ENCODE assay signal across 20 mouse cellular contexts in genomic region chr11:46188283-46188682, GRCm38 (mm10). TPM values are rescaled to one million over a fixed set of nuclear protein-coding genes. Genes with fewer than 3 reads are reported as not detected.
DNase-seq lines count a peak whose midpoint lies in the region; ATAC-seq and TF ChIP-seq lines count a peak whose summit lies in the region.
"Had no signal": no experiment of that assay in that cellular context is flagged by ENCODE, and none has a peak within 500 bp of the region (broad histone marks: within the 10 kb centered on the region; RNA-seq: fewer than 3 reads in every experiment).

No protein-coding gene starts in this region.

- no peaks in the 10 kb centered on the region for H3K27me3 ChIP-seq in forebrain, embryonic 11.5 days (ENCODE audit: control insufficient read depth, insufficient read depth, low read length)
- no peaks in the 10 kb centered on the region for H3K27me3 ChIP-seq in forebrain, embryonic 16.5 days (replicated peaks; ENCODE audit: control insufficient read depth, insufficient read depth, low read length)
- H3K27me3 ChIP-seq in lung, embryonic 14.5 days (ENCODE audit: insufficient read depth, low read length) = no peaks in the 10 kb centered on the region
- H3K27me3 ChIP-seq in embryonic facial prominence, embryonic 13.5 days = no peaks in the 10 kb centered on the region
- H3K27me3 ChIP-seq: heart, embryonic 15.5 days; hindbrain, embryonic 15.5 days had no signal

- no peaks in the 10 kb centered on the region for H3K9me3 ChIP-seq in forebrain, embryonic 11.5 days (ENCODE audit: control insufficient read depth, low read length)
- no peaks in the 10 kb centered on the region for H3K9me3 ChIP-seq in forebrain, embryonic 16.5 days (ENCODE audit: control insufficient read depth, low read length)
- no peaks in the 10 kb centered on the region for H3K9me3 ChIP-seq in lung, embryonic 14.5 days (ENCODE audit: low read depth, low read length)
- no peaks in the 10 kb centered on the region for H3K9me3 ChIP-seq in embryonic facial prominence, embryonic 13.5 days
- H3K9me3 ChIP-seq: heart, embryonic 15.5 days; hindbrain, embryonic 10.5 days; hindbrain, embryonic 15.5 days had no signal

- no peak overlapping the region for H3K4me3 ChIP-seq in forebrain, embryonic 11.5 days (ENCODE audit: low read depth, low read length)
- no peak overlapping the region for H3K4me3 ChIP-seq in forebrain, embryonic 16.5 days (replicated peaks; ENCODE audit: low read length)
- no peak overlapping the region for H3K4me3 ChIP-seq in lung, embryonic 14.5 days (ENCODE audit: low read depth, low read length)
- H3K4me3 ChIP-seq in embryonic facial prominence, embryonic 13.5 days = no peak overlapping the region
- H3K4me3 ChIP-seq: heart, adult 2 months; heart, embryonic 15.5 days; hindbrain, embryonic 10.5 days; hindbrain, embryonic 15.5 days had no signal

- H3K27ac ChIP-seq in forebrain, embryonic 11.5 days (ENCODE audit: low read depth, low read length) = no peak overlapping the region
- H3K27ac ChIP-seq in forebrain, embryonic 16.5 days (ENCODE audit: low read length) = no peak overlapping the region
- no peak overlapping the region for H3K27ac ChIP-seq in lung, embryonic 14.5 days (ENCODE audit: low read depth)
- peak overlapping the region; percentile 84; the same call in 1 of the 2 replicates for H3K27ac ChIP-seq in embryonic facial prominence, embryonic 13.5 days
- H3K27ac ChIP-seq: heart, adult 2 months; heart, embryonic 15.5 days; hindbrain, embryonic 10.5 days; hindbrain, embryonic 15.5 days had no signal

- no peak overlapping the region for H3K9ac ChIP-seq in forebrain, embryonic 11.5 days (ENCODE audit: low read length)
- no peak overlapping the region for H3K9ac ChIP-seq in forebrain, embryonic 16.5 days (replicated peaks; ENCODE audit: low read depth, low read length)
- H3K9ac ChIP-seq in lung, embryonic 14.5 days = no peak overlapping the region
- no peak overlapping the region for H3K9ac ChIP-seq in embryonic facial prominence, embryonic 13.5 days
- H3K9ac ChIP-seq: heart, embryonic 15.5 days; hindbrain, embryonic 15.5 days had no signal

- H3K36me3 ChIP-seq in forebrain, embryonic 11.5 days (ENCODE audit: control insufficient read depth, insufficient read depth, low read length) = no peaks in the 10 kb centered on the region
- no peaks in the 10 kb centered on the region for H3K36me3 ChIP-seq in forebrain, embryonic 16.5 days (ENCODE audit: control insufficient read depth, insufficient read depth)
- H3K36me3 ChIP-seq in lung, embryonic 14.5 days (ENCODE audit: insufficient read depth) = no peaks in the 10 kb centered on the region
- H3K36me3 ChIP-seq in embryonic facial prominence, embryonic 13.5 days = no peaks in the 10 kb centered on the region
- H3K36me3 ChIP-seq: heart, embryonic 15.5 days had no signal

- 80% methylated on average over 2 of the region's 2 CpGs for WGBS in forebrain, embryonic 11.5 days
- WGBS in forebrain, embryonic 16.5 days = 38% methylated on average over 2 of the region's 2 CpGs
- 49% methylated on average over 2 of the region's 2 CpGs for WGBS in lung, embryonic 14.5 days
- 14% methylated on average over 2 of the region's 2 CpGs for WGBS in embryonic facial prominence, embryonic 13.5 days

- no peak for ATAC-seq in forebrain, embryonic 11.5 days (replicated peaks; ENCODE audit: low FRiP score)
- no peak for ATAC-seq in forebrain, embryonic 16.5 days
- ATAC-seq in lung, embryonic 14.5 days (ENCODE audit: insufficient read depth) = no peak
- ATAC-seq in embryonic facial prominence, embryonic 13.5 days (ENCODE audit: insufficient number of reproducible peaks, insufficient read depth, low FRiP score, low TSS enrichment, low read depth) = no peak
- ATAC-seq in CD4-positive, CD25-positive, alpha-beta regulatory T cell, adult 4 months = no peak
- ATAC-seq: intestine, embryonic 16.5 days had no signal

- no peaks in the 10 kb centered on the region for H3K4me1 ChIP-seq in forebrain, embryonic 11.5 days (replicated peaks; ENCODE audit: control insufficient read depth, insufficient read depth, low read length)
- H3K4me1 ChIP-seq in forebrain, embryonic 16.5 days (replicated peaks; ENCODE audit: control insufficient read depth, insufficient read depth, low read length) = no peaks in the 10 kb centered on the region
- H3K4me1 ChIP-seq in lung, embryonic 14.5 days (ENCODE audit: insufficient read depth) = 0 out of 2 replicates have a peak, but pooled peaks cover 4% of the 10 kb centered on the region
- H3K4me1 ChIP-seq in embryonic facial prominence, embryonic 13.5 days = peaks cover 22% of the 10 kb centered on the region

- DNase-seq in forebrain, embryonic 11.5 days (ENCODE audit: low spot score) = peak; percentile 42
- peak; percentile 38 for DNase-seq in lung, embryonic 14.5 days
- no peak for DNase-seq in lung, postnatal 4 days
- peak; percentile 51 for DNase-seq in brain, adult 2 months (ENCODE audit: low read depth, low spot score)
- no peak for DNase-seq in right cerebral cortex, adult 18-20 months
- DNase-seq: adrenal gland, postnatal 10 days; B cell, adult 2 months; cerebellum, adult 18-20 months; cerebellum, adult 9-11 months; cerebellum, postnatal 36 days; gastrocnemius, postnatal 14 days; heart, adult 2 months had no signal

- H3K4me2 ChIP-seq in forebrain, embryonic 11.5 days (ENCODE audit: low read depth, low read length, severe bottlenecking) = no peak overlapping the region
- no peak overlapping the region for H3K4me2 ChIP-seq in forebrain, embryonic 16.5 days (ENCODE audit: low read length)
- no peak overlapping the region for H3K4me2 ChIP-seq in lung, embryonic 14.5 days
- no peak overlapping the region for H3K4me2 ChIP-seq in embryonic facial prominence, embryonic 13.5 days
- H3K4me2 ChIP-seq: heart, embryonic 11.5 days; heart, embryonic 15.5 days; hindbrain, embryonic 15.5 days had no signal

- TF ChIP-seq CTCF in lung, embryonic 14.5 days (IDR thresholded peaks at IDR 0.05; ENCODE audit: low read depth) = no peak

RNA-seq across cellular contexts. Expression of gene Nipal4, which starts 22.0 kb away (rescaled TPM):
- 1.4 and 1.6 TPM in 2 replicates for polyA plus RNA-seq in forebrain, embryonic 11.5 days (2014; fragmentation: Nextera tagmentation; extraction: Ambion mirVana)
- polyA plus RNA-seq in forebrain, embryonic 16.5 days (2015; fragmentation: Nextera tagmentation; extraction: Ambion mirVana) = 0.11 and 0.29 TPM in 2 replicates
- polyA plus RNA-seq in lung, embryonic 14.5 days (2014; fragmentation: Nextera tagmentation; extraction: Ambion mirVana) = 1.5 and 1.8 TPM in 2 replicates
- 1.4 and 2.0 TPM in 2 replicates for polyA plus RNA-seq in embryonic facial prominence, embryonic 13.5 days (2015; fragmentation: Nextera tagmentation; extraction: Ambion mirVana)
- polyA plus RNA-seq in CD4-positive, CD25-positive, alpha-beta regulatory T cell, adult 4 months (2017; shearing (Covaris generic)) = under 1 TPM in 1 of 2 experiments, not detected in 1; 0.27 TPM

RNA-seq across cellular contexts. Expression of gene Fndc9, which starts 47.0 kb away (rescaled TPM):
- 0.65 and 1.5 TPM in 2 replicates for polyA plus RNA-seq in forebrain, embryonic 11.5 days (2014; fragmentation: Nextera tagmentation; extraction: Ambion mirVana)
- 3.2 and 5.3 TPM in 2 replicates for polyA plus RNA-seq in forebrain, embryonic 16.5 days (2015; fragmentation: Nextera tagmentation; extraction: Ambion mirVana)
- 0.08 TPM in 1 of 2 replicates, not detected in the other for polyA plus RNA-seq in lung, embryonic 14.5 days (2014; fragmentation: Nextera tagmentation; extraction: Ambion mirVana)
- polyA plus RNA-seq in embryonic facial prominence, embryonic 13.5 days (2015; fragmentation: Nextera tagmentation; extraction: Ambion mirVana) = 0.11 and 0.15 TPM in 2 replicates
- polyA plus RNA-seq in CD4-positive, CD25-positive, alpha-beta regulatory T cell, adult 4 months (2017; shearing (Covaris generic)) = under 1 TPM; 0.65 to 0.79 TPM
- polyA plus RNA-seq: heart, adult 2 months; heart, embryonic 11.5 days; heart, embryonic 15.5 days had no signal

Comparison
In these comparisons a context has a peak if more than half of its experiments do, and no peak if none do; other contexts are left out.
1. DNase-seq: peak in forebrain, embryonic 11.5 days (single experiment), lung, embryonic 14.5 days (single experiment) and brain, adult 2 months (single experiment); none in lung, postnatal 4 days (0 of 2) and right cerebral cortex, adult 18-20 months (single experiment).